Mouse (Mus musculus): ENCODE results near the gene Msrb1.

- TF ChIP-seq CTCF (IDR thresholded peaks at IDR 0.05; ENCODE audit: borderline replicate concordance, insufficient read depth, low read length): no peak
- no peak for TF ChIP-seq POLR2A (IDR thresholded peaks at IDR 0.05; ENCODE audit: low read depth, low read length)
Measured at GRCm38 (mm10) chr17:24701251-24701650, 35.2 kb upstream of the Msrb1 start.
